Comparison of ENCODE assay signal across 8 mouse cellular contexts in the genomic region with DNA sequence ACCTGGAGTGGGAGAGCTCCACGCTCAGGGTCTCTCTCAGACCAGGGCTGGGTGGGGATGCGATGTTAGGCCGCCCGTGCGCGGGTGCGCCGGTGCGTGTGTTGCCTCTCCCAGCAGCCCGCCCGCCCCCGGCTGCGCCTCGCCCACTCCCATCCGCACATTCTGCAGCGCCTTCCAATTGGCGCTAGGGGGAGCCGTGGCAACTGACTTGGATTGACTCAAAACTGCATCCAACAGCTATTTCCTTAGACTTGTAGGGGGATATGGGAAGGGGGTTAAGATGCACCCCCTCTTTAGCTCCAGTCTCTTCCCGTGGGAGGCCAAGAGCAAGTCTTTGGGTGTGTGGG. TPM values are rescaled to one million over a fixed set of nuclear protein-coding genes. Genes with fewer than 3 reads are reported as not detected.
DNase-seq lines count a peak whose midpoint lies in the region; ATAC-seq and TF ChIP-seq lines count a peak whose summit lies in the region.

No protein-coding gene starts in this region.

- 0% methylated on average over 15 of the region's 19 CpGs for WGBS in forebrain, embryonic 11.5 days
- 0% methylated on average over 19 of the region's 19 CpGs for WGBS in neural tube, embryonic 14.5 days
- WGBS in thymus, adult 2 months, result 2% methylated on average over 19 of the region's 19 CpGs

- peak overlapping the region; percentile 89 for H3K4me2 ChIP-seq in forebrain, embryonic 11.5 days (ENCODE audit: low read depth, low read length, severe bottlenecking)
- peak overlapping the region; percentile 92 for H3K4me2 ChIP-seq in neural tube, embryonic 14.5 days (ENCODE audit: low read depth, low read length)

- no peaks in the 10 kb centered on the region for H3K36me3 ChIP-seq in forebrain, embryonic 11.5 days (ENCODE audit: control insufficient read depth, insufficient read depth, low read length)
- H3K36me3 ChIP-seq in neural tube, embryonic 14.5 days (ENCODE audit: control insufficient read depth, insufficient read depth, low read length), result no peaks in the 10 kb centered on the region
- no peaks in the 10 kb centered on the region for H3K36me3 ChIP-seq in thymus, adult 2 months (ENCODE audit: control insufficient read depth, insufficient read depth, low read length)

- DNase-seq in adrenal gland, postnatal 4 days (ENCODE audit: low spot score in 2 of 2), result peak; percentile 56 to 64
- DNase-seq in forebrain, embryonic 11.5 days (ENCODE audit: low spot score), result peak; percentile 94
- peak; percentile 66 for DNase-seq in heart, postnatal 25 days (ENCODE audit: low spot score)
- DNase-seq in layer of hippocampus, adult 8-10 months (ENCODE audit: low spot score in 2 of 2), result peak; percentile 74 to 78
- peak; percentile 69 to 78 for DNase-seq in lung, adult 18-20 months
- DNase-seq in thymus, adult 2 months, result peak; percentile 66

- peak overlapping the region; percentile 33 for H3K4me3 ChIP-seq in forebrain, embryonic 11.5 days (ENCODE audit: low read depth, low read length)
- peak overlapping the region; percentile 43 for H3K4me3 ChIP-seq in neural tube, embryonic 14.5 days (ENCODE audit: low read depth, low read length)
- no peak overlapping the region for H3K4me3 ChIP-seq in thymus, adult 2 months (ENCODE audit: control insufficient read depth, insufficient read depth, low read length)

- peak; percentile 77; the same call in 1 of the 2 replicates for TF ChIP-seq CTCF in thymus, adult 2 months (IDR thresholded peaks at IDR 0.05; ENCODE audit: borderline replicate concordance, control insufficient read depth, extremely low read depth, insufficient read depth, low read length, poor library complexity)

- no peaks in the 10 kb centered on the region for H3K9me3 ChIP-seq in forebrain, embryonic 11.5 days (ENCODE audit: control insufficient read depth, low read length)
- H3K9me3 ChIP-seq in neural tube, embryonic 14.5 days (ENCODE audit: control insufficient read depth, low read length), result no peaks in the 10 kb centered on the region

- no peak overlapping the region for H3K27ac ChIP-seq in forebrain, embryonic 11.5 days (ENCODE audit: low read depth, low read length)
- peak overlapping the region; percentile 58 for H3K27ac ChIP-seq in neural tube, embryonic 14.5 days (ENCODE audit: low read depth, low read length)
- H3K27ac ChIP-seq in thymus, adult 2 months (ENCODE audit: control insufficient read depth, insufficient read depth, low read length), result no peak overlapping the region

- ATAC-seq in CD4-positive, CD25-positive, alpha-beta regulatory T cell, adult 4 months, result peak; percentile 61
- ATAC-seq in forebrain, embryonic 11.5 days (replicated peaks; ENCODE audit: low FRiP score), result peak; percentile 14; the same call in 1 of the 2 replicates
- ATAC-seq in neural tube, embryonic 14.5 days (ENCODE audit: low read depth), result peak; percentile 15

- intact Hi-C loops in heart, postnatal 25 days (cut with DNase I), result loop anchor here (1.0 to 5.0 kb wide), 3 partner anchors 28 to 325 kb away; no protein-coding TSS in a partner anchor

- peaks cover 3% of the 10 kb centered on the region for H3K27me3 ChIP-seq in forebrain, embryonic 11.5 days (ENCODE audit: control insufficient read depth, insufficient read depth, low read length)
- H3K27me3 ChIP-seq in neural tube, embryonic 14.5 days (ENCODE audit: control insufficient read depth, insufficient read depth, low read length), result no peaks in the 10 kb centered on the region
- H3K27me3 ChIP-seq in thymus, adult 2 months (ENCODE audit: control insufficient read depth, insufficient read depth, low read length), result peaks cover 12% of the 10 kb centered on the region

- no peak for TF ChIP-seq POLR2A in thymus, adult 2 months (IDR thresholded peaks at IDR 0.05; ENCODE audit: control insufficient read depth, extremely low read depth, insufficient read depth, low read length, poor library complexity)

- peaks cover 12% of the 10 kb centered on the region for H3K4me1 ChIP-seq in forebrain, embryonic 11.5 days (replicated peaks; ENCODE audit: control insufficient read depth, insufficient read depth, low read length)
- H3K4me1 ChIP-seq in neural tube, embryonic 14.5 days (ENCODE audit: control insufficient read depth, insufficient read depth, low read length), result peaks cover 8% of the 10 kb centered on the region; the same call in 1 of the 2 replicates
- peaks cover 33% of the 10 kb centered on the region for H3K4me1 ChIP-seq in thymus, adult 2 months (replicated peaks; ENCODE audit: control insufficient read depth, insufficient read depth, low read length)

- H3K9ac ChIP-seq in forebrain, embryonic 11.5 days (ENCODE audit: low read length), result peak overlapping the region; percentile 77
- peak overlapping the region; percentile 63 for H3K9ac ChIP-seq in neural tube, embryonic 14.5 days (replicated peaks; ENCODE audit: low read depth, low read length)

RNA-seq across cellular contexts. Expression of a gene that starts 4.2 kb away (rescaled TPM):
- under 1 TPM in 1 of 2 experiments, not detected in 1; 0.20 TPM for polyA plus RNA-seq in CD4-positive, CD25-positive, alpha-beta regulatory T cell, adult 4 months (2017; shearing (Covaris generic))
- 10 to 100 TPM; 10.6 to 11.6 TPM for total RNA-seq in adrenal gland, postnatal 4 days (2021)
- polyA plus RNA-seq in forebrain, embryonic 11.5 days (2014; fragmentation: Nextera tagmentation; extraction: Ambion mirVana), result 3.7 and 8.5 TPM in 2 replicates
- 1 to 10 TPM; 4.1 to 6.9 TPM for total RNA-seq in heart, postnatal 25 days (2021)
- total RNA-seq in layer of hippocampus, adult 8-10 months (2022), result 10 to 100 TPM; 11.6 to 12.5 (median 12.4) TPM
- 2.3 and 2.6 TPM in 2 replicates for polyA plus RNA-seq in neural tube, embryonic 14.5 days (2014; fragmentation: Nextera tagmentation; extraction: Ambion mirVana)
- polyA plus RNA-seq in thymus, adult 2 months (2012; rRNA removed), result 7.2 and 7.7 TPM in 2 replicates

RNA-seq across cellular contexts. Expression of a gene that starts 53.9 kb away (rescaled TPM):
- 10 to 100 TPM; 37.8 to 86.7 TPM for polyA plus RNA-seq in CD4-positive, CD25-positive, alpha-beta regulatory T cell, adult 4 months (2017; shearing (Covaris generic))
- total RNA-seq in adrenal gland, postnatal 4 days (2021), result 100 to 1,000 TPM; 165 to 169 TPM
- polyA plus RNA-seq in forebrain, embryonic 11.5 days (2014; fragmentation: Nextera tagmentation; extraction: Ambion mirVana), result 90.0 and 94.5 TPM in 2 replicates
- total RNA-seq in heart, postnatal 25 days (2021), result 10 to 100 TPM; 91.2 to 92.3 TPM
- total RNA-seq in layer of hippocampus, adult 8-10 months (2022), result 100 to 1,000 TPM; 165 to 175 (median 173) TPM
- 65.8 and 70.7 TPM in 2 replicates for polyA plus RNA-seq in neural tube, embryonic 14.5 days (2014; fragmentation: Nextera tagmentation; extraction: Ambion mirVana)
- polyA plus RNA-seq in thymus, adult 2 months (2012; rRNA removed), result 180 and 227 TPM in 2 replicates

RNA-seq across cellular contexts. Expression of a gene that starts 54.2 kb away (rescaled TPM):
- 1 to 10 TPM; 1.1 to 2.2 TPM for polyA plus RNA-seq in CD4-positive, CD25-positive, alpha-beta regulatory T cell, adult 4 months (2017; shearing (Covaris generic))
- 10 to 100 TPM; 77.6 to 90.3 TPM for total RNA-seq in adrenal gland, postnatal 4 days (2021)
- polyA plus RNA-seq in forebrain, embryonic 11.5 days (2014; fragmentation: Nextera tagmentation; extraction: Ambion mirVana), result 25.8 and 30.0 TPM in 2 replicates
- 100 to 1,000 TPM; 433 to 486 TPM for total RNA-seq in heart, postnatal 25 days (2021)
- 10 to 100 TPM; 48.9 to 59.3 (median 50.7) TPM for total RNA-seq in layer of hippocampus, adult 8-10 months (2022)
- polyA plus RNA-seq in neural tube, embryonic 14.5 days (2014; fragmentation: Nextera tagmentation; extraction: Ambion mirVana), result 27.7 and 32.4 TPM in 2 replicates
- 93.9 and 96.4 TPM in 2 replicates for polyA plus RNA-seq in thymus, adult 2 months (2012; rRNA removed)
